Mouse (Mus musculus): ENCODE data around the gene Lypd1. TPM values are rescaled to one million over a fixed set of nuclear protein-coding genes. Genes with fewer than 3 reads are reported as not detected.

The Lypd1 gene
- polyA plus RNA-seq, 1 experiment, result 92.8 TPM

GRCm38 (mm10) chr1:125910211-125910870 lies 2.6 kb downstream of the Lypd1 start:
- DNase-seq (ENCODE audit: low read depth), result peak; percentile 81
- TF ChIP-seq POLR2A (IDR thresholded peaks at IDR 0.05; ENCODE audit: borderline replicate concordance, extremely low read depth, insufficient read depth, insufficient read length, poor library complexity, severe bottlenecking), result no peak
- TF ChIP-seq CTCF (IDR thresholded peaks at IDR 0.05; ENCODE audit: borderline replicate concordance, extremely low read depth, insufficient read depth, insufficient read length), result peak; percentile 59; the same call in 1 of the 2 replicates

- TF ChIP-seq CTCF (IDR thresholded peaks at IDR 0.05; ENCODE audit: borderline replicate concordance, extremely low read depth, insufficient read depth, insufficient read length), result no peak
- TF ChIP-seq POLR2A (IDR thresholded peaks at IDR 0.05; ENCODE audit: borderline replicate concordance, extremely low read depth, insufficient read depth, insufficient read length, poor library complexity, severe bottlenecking), result no peak
- DNase-seq (ENCODE audit: low read depth), result peak; percentile 67
These were observed 19.7 kb downstream of the Lypd1 start for GRCm38 (mm10) chr1:125893158-125893557.

GRCm38 (mm10) chr1:125870056-125870455 lies 42.8 kb downstream of the Lypd1 start:
- peak; percentile 60 for DNase-seq (ENCODE audit: low read depth)
- TF ChIP-seq POLR2A (IDR thresholded peaks at IDR 0.05; ENCODE audit: borderline replicate concordance, extremely low read depth, insufficient read depth, insufficient read length, poor library complexity, severe bottlenecking), result no peak
- no peak for TF ChIP-seq CTCF (IDR thresholded peaks at IDR 0.05; ENCODE audit: borderline replicate concordance, extremely low read depth, insufficient read depth, insufficient read length)

GRCm38 (mm10) chr1:125858631-125859030 lies 54.3 kb downstream of the Lypd1 start:
- TF ChIP-seq CTCF (IDR thresholded peaks at IDR 0.05; ENCODE audit: borderline replicate concordance, extremely low read depth, insufficient read depth, insufficient read length), result no peak
- TF ChIP-seq POLR2A (IDR thresholded peaks at IDR 0.05; ENCODE audit: borderline replicate concordance, extremely low read depth, insufficient read depth, insufficient read length, poor library complexity, severe bottlenecking), result no peak
- DNase-seq (ENCODE audit: low read depth), result no peak

- DNase-seq (ENCODE audit: low read depth), result peak; percentile 38
These were observed 58.3 kb downstream of the Lypd1 start for GRCm38 (mm10) chr1:125854646-125855045.

GRCm38 (mm10) chr1:125839746-125840392 lies 73.0 kb downstream of the Lypd1 start:
- peak; percentile 65 for DNase-seq (ENCODE audit: low read depth)
- TF ChIP-seq CTCF (IDR thresholded peaks at IDR 0.05; ENCODE audit: borderline replicate concordance, extremely low read depth, insufficient read depth, insufficient read length), result no peak
- TF ChIP-seq POLR2A (IDR thresholded peaks at IDR 0.05; ENCODE audit: borderline replicate concordance, extremely low read depth, insufficient read depth, insufficient read length, poor library complexity, severe bottlenecking), result no peak

More at GRCm38 (mm10) chr1:125854646-125855045, 58.3 kb downstream of the Lypd1 start:
- TF ChIP-seq CTCF (IDR thresholded peaks at IDR 0.05; ENCODE audit: borderline replicate concordance, extremely low read depth, insufficient read depth, insufficient read length) (no peak), POLR2A (IDR thresholded peaks at IDR 0.05; ENCODE audit: borderline replicate concordance, extremely low read depth, insufficient read depth, insufficient read length, poor library complexity, severe bottlenecking) (no peak)

GRCm38 (mm10) chr1:125837507-125837906 lies 75.4 kb downstream of the Lypd1 start:
- no peak for DNase-seq (ENCODE audit: low read depth)
- no peak for TF ChIP-seq POLR2A (IDR thresholded peaks at IDR 0.05; ENCODE audit: borderline replicate concordance, extremely low read depth, insufficient read depth, insufficient read length, poor library complexity, severe bottlenecking)
- no peak for TF ChIP-seq CTCF (IDR thresholded peaks at IDR 0.05; ENCODE audit: borderline replicate concordance, extremely low read depth, insufficient read depth, insufficient read length)

- DNase-seq (ENCODE audit: low read depth), result no peak
- no peak for TF ChIP-seq POLR2A (IDR thresholded peaks at IDR 0.05; ENCODE audit: borderline replicate concordance, extremely low read depth, insufficient read depth, insufficient read length, poor library complexity, severe bottlenecking)
- TF ChIP-seq CTCF (IDR thresholded peaks at IDR 0.05; ENCODE audit: borderline replicate concordance, extremely low read depth, insufficient read depth, insufficient read length), result no peak
These were observed 89.3 kb downstream of the Lypd1 start for GRCm38 (mm10) chr1:125823611-125824010.

GRCm38 (mm10) chr1:125821101-125821500 lies 91.8 kb downstream of the Lypd1 start:
- TF ChIP-seq POLR2A (IDR thresholded peaks at IDR 0.05; ENCODE audit: borderline replicate concordance, extremely low read depth, insufficient read depth, insufficient read length, poor library complexity, severe bottlenecking), result no peak
- TF ChIP-seq CTCF (IDR thresholded peaks at IDR 0.05; ENCODE audit: borderline replicate concordance, extremely low read depth, insufficient read depth, insufficient read length), result no peak
- no peak for DNase-seq (ENCODE audit: low read depth)

Other genes with a start within 250 kb of the Lypd1 start
- 0.14 and 0.22 TPM in 2 replicates for gene Gpr39, start 236.1 kb downstream of the Lypd1 start, polyA plus RNA-seq (2012; rRNA removed)